Mouse (Mus musculus) embryonic facial prominence, embryonic 15.5 days (tissue): ENCODE data around the gene Nacc1. TPM values are rescaled to one million over a fixed set of nuclear protein-coding genes. Genes with fewer than 3 reads are reported as not detected.
A peak's percentile ranks its signal among the peaks of the same experiment; 100 is the strongest.

Experiments used
- ATAC-seq: fragments of 200-750 bp; cut with Nextera tagmentation; 2 replicates; pipeline ENCODE4 v1.8.0; 2017; ENCODE audit warnings: low read depth, moderate TSS enrichment; ENCODE audit not compliant: insufficient number of reproducible peaks, low FRiP score, low TSS enrichment
- H3K27ac ChIP-seq: fragments of 300-500 bp; sonication (generic); replicated peaks from 2 replicates; pipeline ENCODE4 v1.5.1; 2015; ENCODE audit warnings: mild to moderate bottlenecking, inconsistent platforms
- H3K27me3 ChIP-seq: fragments of 300-500 bp; sonication (generic); 2 replicates; pipeline ENCODE4 v1.6.1; 2015; ENCODE audit warnings: inconsistent platforms
- H3K36me3 ChIP-seq: fragments of 300-500 bp; sonication (generic); 2 replicates; pipeline ENCODE4 v1.6.1; 2015; ENCODE audit warnings: mild to moderate bottlenecking, inconsistent platforms
- H3K4me1 ChIP-seq: fragments of 300-500 bp; sonication (generic); 2 replicates; pipeline ENCODE4 v1.6.1; 2015; ENCODE audit warnings: inconsistent platforms
- H3K4me2 ChIP-seq: fragments of 300-500 bp; sonication (generic); replicated peaks from 2 replicates; pipeline ENCODE4 v1.6.1; 2015; ENCODE audit warnings: mild to moderate bottlenecking, inconsistent platforms
- H3K4me3 ChIP-seq: fragments of 300-500 bp; sonication (generic); replicated peaks from 2 replicates; pipeline ENCODE4 v1.5.1; 2015; ENCODE audit warnings: mild to moderate bottlenecking, inconsistent platforms
- H3K9ac ChIP-seq: fragments of 300-500 bp; sonication (generic); 2 replicates; pipeline ENCODE4 v1.6.1; 2015; ENCODE audit warnings: inconsistent platforms
- H3K9me3 ChIP-seq: fragments of 300-500 bp; sonication (generic); replicated peaks from 2 replicates; pipeline ENCODE4 v1.6.1; 2016; ENCODE audit warnings: inconsistent platforms
- WGBS: fragments of 180-500 bp; shearing (Covaris S2); methylation state at CpG from one replicate; pipeline ENCODE4 v1.1.7; 2015; 5-methylcytosine and 5-hydroxymethylcytosine counted together
- polyA plus RNA-seq: library from polyadenylated mRNA; unstranded; fragments of >200 nt; fragmentation: Nextera tagmentation; extraction: Ambion mirVana; gene quantifications from 2 replicates; pipeline ENCODE4 v1.2.1, GENCODE M21; 2015

Nacc1 gene
- polyA plus RNA-seq, 1 experiment from 2014 or later, result 16.7 TPM

DNA sequence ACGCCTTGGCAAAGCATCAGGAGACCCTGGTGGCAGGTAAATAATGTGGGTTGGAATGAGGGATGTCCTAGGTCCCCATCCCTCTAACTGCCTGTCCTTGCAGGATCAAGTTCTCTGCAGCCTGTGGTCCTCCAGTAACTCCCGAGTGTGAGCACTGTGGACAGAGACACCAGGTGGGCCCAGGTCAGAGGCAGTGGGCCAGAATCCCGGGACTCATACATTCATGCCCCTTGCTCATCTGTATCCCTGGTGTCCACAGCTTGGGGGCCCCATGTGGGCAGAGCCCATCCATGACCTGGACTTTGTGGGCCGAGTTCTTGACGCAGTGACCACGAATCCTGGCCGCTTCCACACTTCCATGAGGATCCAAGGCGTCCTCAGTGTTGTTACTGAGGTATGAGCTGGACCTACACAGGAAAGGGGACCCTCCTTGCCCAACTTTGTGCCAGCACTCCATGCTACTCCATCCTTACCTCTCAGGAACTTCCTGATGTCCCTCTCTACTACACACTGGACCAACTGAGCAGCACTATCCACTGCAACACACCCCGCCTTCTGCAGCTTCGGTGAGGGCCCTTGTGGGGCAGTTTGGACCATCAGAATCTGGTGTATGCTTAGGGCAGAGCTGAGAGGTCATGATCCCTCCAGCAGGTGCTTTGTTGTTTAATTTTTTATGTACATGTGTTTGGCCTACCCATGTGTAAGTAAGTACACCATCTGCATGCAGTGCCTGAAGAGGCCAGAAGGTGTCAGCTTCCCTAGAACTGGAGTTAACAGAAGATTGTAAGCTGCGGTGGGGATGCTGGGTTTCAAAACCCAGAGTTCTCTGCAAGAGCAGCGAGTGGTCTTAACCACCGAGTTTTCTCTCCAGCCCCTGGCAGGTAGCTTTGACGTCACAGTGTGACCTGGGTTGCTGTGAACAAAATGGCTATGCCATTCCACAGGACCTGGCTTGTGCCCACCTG, 9.8 kb upstream of the Nacc1 start:
- Histone ChIP-seq H3K27me3 (peaks cover 7% of the 10 kb centered on the region), H3K27ac (no peak overlapping the region), H3K4me1 (peaks cover 23% of the 10 kb centered on the region), H3K36me3 (peaks cover 63% of the 10 kb centered on the region), H3K4me2 (no peak overlapping the region), H3K4me3 (no peak overlapping the region), H3K9me3 (no peaks in the 10 kb centered on the region), H3K9ac (no peak overlapping the region)
- WGBS, result 84% methylated on average over 14 of the region's 14 CpGs
- ATAC-seq, result no peak

DNA sequence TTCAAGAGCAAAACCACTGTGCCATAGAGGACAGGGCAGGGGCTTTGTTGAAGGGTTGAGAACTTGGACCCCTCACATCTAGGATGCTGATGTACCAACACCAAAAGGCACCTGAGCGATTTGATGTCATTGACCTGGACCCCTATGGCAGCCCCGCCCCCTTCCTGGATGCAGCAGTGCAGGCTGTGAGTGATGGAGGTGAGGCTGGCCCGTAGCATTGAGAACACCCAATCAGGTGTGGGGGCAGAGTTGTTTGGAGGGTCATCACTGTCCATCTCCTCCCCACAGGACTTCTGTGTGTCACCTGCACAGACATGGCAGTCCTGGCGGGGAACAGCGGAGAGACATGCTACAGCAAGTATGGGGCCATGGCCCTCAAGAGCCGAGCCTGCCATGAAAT, 7.5 kb upstream of the Nacc1 start:
- no peak overlapping the region for H3K4me2 ChIP-seq
- peaks cover 20% of the 10 kb centered on the region for H3K4me1 ChIP-seq
- H3K9ac ChIP-seq, result no peak overlapping the region
- H3K4me3 ChIP-seq, result no peak overlapping the region
- H3K36me3 ChIP-seq, result peaks cover 78% of the 10 kb centered on the region
- H3K9me3 ChIP-seq, result no peaks in the 10 kb centered on the region
- H3K27me3 ChIP-seq, result no peaks in the 10 kb centered on the region
- 94% methylated on average over 6 of the region's 6 CpGs for WGBS
- no peak overlapping the region for H3K27ac ChIP-seq
- ATAC-seq, result no peak

DNA sequence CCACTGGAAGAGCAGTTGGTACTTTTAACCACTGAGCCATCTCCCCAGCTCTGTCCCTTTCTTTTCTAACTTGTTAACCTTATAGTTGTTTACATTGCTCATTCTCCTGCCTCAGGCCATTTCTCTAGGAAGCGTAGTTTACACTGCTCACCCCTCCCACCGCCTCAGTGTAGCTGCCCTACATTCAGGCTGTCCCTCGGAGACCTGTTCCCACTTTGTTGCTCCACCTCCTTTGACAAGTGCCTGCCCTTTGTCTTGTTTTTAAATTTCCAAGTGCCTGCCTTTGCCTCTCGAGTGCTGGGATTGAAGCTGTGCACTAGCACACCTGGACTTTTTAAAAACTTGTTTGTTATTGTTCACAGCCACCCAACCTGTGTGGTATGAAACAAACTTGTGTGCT, 5.7 kb upstream of the Nacc1 start:
- Histone ChIP-seq H3K27me3 (no peaks in the 10 kb centered on the region), H3K27ac (no peak overlapping the region), H3K36me3 (peaks cover 65% of the 10 kb centered on the region), H3K4me1 (peaks cover 23% of the 10 kb centered on the region), H3K4me2 (no peak overlapping the region), H3K9me3 (no peaks in the 10 kb centered on the region), H3K4me3 (no peak overlapping the region), H3K9ac (no peak overlapping the region)
- no peak for ATAC-seq
- 50% methylated on average over 4 of the region's 4 CpGs for WGBS

DNA sequence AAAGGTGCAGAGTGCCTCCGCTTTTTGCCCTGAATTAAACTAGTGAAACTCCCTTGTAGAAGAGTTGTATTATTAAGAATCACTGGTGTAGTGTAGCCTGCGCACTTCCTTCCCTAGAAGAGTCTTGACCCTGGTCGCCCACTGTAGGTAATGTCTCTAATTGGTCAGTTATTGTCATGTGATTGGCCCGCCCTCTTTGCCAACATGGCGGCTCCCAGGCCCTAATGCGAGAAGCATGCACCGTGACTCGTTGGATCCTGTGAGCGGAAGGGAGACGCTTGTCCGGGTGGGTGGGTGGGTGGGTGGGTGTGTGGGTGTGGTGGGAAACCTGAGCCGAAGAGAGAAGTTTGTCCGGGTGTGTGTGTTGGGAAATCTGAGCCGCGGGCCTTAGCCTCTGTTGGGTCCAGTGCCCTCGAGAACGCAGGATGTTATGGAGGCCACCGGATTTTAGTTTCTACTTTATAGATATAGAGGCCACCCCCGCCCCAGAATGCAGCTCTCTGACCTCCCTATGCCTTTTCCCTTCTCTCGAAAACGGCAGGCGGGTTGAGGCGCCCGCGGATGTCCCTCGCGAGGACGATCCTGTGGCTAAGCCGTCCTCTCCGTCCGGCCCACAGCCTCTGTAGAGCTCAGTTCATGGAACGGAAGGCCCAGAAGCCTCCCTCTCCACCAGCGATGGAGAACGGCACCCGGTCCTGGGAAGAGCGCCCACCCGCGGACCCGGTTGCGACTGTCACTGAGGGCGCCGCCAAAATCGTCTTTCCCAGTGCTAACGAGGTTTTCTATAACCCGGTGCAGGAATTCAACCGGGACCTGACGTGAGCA, 1.6 kb upstream of the Nacc1 start:
- peak overlapping the region; percentile 87 for H3K4me3 ChIP-seq
- H3K4me2 ChIP-seq, result peak overlapping the region; percentile 93
- H3K4me1 ChIP-seq, result peaks cover 49% of the 10 kb centered on the region
- H3K9ac ChIP-seq, result peak overlapping the region; percentile 58
- ATAC-seq, result peak; percentile 89
- H3K27ac ChIP-seq, result peak overlapping the region; percentile 80
- under 1% methylated on average over 47 of the region's 47 CpGs for WGBS
- H3K36me3 ChIP-seq, result peaks cover 30% of the 10 kb centered on the region
- no peaks in the 10 kb centered on the region for H3K9me3 ChIP-seq
- no peaks in the 10 kb centered on the region for H3K27me3 ChIP-seq

DNA sequence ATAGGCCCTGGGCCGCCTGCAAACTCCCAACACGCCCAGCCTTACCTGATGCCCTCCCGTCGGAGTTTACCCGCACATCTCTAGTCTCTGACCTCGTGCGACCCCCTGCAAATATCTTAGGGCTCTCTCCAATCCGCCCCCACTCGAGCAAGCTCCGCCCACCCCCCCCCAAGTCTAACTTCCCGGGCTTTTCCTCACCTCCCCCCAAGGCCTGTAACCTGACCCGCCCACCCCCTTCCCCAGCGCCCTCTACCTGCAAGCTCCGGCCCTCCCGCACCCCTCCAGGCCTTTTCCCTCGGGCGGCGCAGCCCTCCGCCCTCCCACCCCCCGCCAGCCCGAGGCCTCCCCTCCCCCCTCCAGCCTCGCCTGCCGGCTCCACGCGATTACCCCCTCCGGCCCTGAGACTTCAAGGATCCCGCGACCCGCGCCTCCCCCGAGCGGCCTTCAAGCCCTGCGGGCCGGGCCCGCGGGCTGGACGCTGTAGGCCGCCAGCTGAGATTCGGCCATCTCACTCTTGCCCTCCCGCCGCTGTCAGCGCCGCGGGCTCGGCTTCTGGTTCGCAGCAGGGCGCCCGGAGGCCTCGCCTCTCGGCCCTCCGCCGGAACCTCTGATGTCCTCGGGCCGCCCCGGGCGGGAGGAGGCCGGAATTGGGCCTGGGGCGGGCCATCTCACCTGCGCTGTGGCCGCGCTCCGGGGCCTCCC, 508 bp downstream of the Nacc1 start:
- WGBS, result 1% methylated on average over 53 of the region's 62 CpGs

DNA sequence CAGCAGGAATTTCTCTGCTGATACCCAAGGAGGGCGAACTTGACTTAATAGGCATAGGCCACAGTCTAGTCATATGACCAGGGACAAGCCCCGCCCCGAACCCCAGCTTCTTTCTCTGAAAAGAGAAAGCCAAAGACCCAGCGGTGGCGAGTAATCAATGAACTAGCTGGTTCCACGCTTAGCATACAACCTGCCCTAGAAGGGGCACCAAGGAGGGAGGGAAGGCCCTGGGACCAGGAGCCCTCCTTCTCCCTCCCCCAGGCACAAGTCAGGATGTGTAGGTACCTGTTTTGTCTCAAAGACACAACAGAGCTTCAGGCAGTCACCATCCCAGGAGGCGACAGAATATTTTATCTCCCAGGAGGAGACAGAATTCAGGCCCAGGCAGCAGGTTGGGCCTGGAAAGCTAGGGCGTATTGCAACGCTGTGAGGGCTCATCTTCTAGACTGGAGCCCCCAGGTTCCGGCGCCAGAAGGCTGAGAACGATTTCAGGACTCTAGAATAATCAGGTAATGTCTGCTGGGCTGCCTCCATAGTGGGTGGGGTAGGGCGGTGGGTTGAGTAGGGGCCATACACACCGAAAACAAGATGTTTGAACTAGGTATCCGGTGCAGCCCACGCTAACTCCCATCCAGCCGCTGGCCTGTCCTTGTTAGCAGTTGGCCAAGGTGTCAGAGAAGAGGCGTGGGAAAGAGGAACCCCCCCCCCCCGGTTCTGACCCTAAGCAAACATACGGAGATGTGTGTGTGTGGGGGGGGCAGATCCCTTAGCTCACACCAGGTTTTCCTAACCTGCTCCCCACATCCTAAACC, 1.3 kb downstream of the Nacc1 start, which contains the start of gene Trmt1:
TSS of gene Trmt1 (plus strand) at position 117 of the 812 bp plus-strand sequence.
- Histone ChIP-seq H3K36me3 (peaks cover 20% of the 10 kb centered on the region; the same call in 1 of the 2 replicates), H3K27ac (peak within 1 kb of the TSS; percentile 93), H3K9ac (peak within 1 kb of the TSS; percentile 97), H3K4me1 (peaks cover 59% of the 10 kb centered on the region), H3K27me3 (no peaks in the 10 kb centered on the region), H3K9me3 (no peaks in the 10 kb centered on the region), H3K4me3 (peak within 1 kb of the TSS; percentile 99), H3K4me2 (peak within 1 kb of the TSS; percentile 80)
- ATAC-seq, result peak; percentile 11; the same call in 1 of the 2 replicates
- 10% methylated on average over 20 of the region's 20 CpGs for WGBS

More for the DNA sequence above, 508 bp downstream of the Nacc1 start:
- Histone ChIP-seq H3K9me3 (no peaks in the 10 kb centered on the region), H3K4me2 (peak overlapping the region; percentile 80), H3K4me3 (peak overlapping the region; percentile 99), H3K4me1 (peaks cover 57% of the 10 kb centered on the region), H3K36me3 (peaks cover 23% of the 10 kb centered on the region), H3K27ac (peak overlapping the region; percentile 93), H3K27me3 (no peaks in the 10 kb centered on the region), H3K9ac (peak overlapping the region; percentile 97)
- peak; percentile 32 for ATAC-seq

DNA sequence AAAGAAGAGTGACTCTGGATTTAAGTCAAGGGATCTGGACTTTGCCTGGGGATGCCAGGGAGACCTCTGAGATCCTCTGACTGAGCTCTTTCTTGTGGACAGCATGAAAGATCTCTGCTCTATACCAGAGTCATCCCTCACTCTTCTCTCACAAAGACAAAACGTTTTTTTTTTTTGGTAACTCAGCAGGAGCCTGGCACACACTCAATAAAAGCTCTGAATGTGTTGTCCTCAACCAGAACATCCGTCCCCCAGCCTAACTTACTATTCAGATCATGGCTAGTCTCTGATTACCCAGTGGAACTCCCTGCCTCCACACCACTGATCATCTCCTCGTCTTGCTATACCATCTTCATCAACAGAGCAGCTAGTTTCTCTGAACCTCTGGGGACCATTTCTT, 3.1 kb downstream of the Nacc1 start:
- H3K27me3 ChIP-seq, result no peaks in the 10 kb centered on the region
- no peak overlapping the region for H3K4me3 ChIP-seq
- no peak overlapping the region for H3K9ac ChIP-seq
- no peak overlapping the region for H3K27ac ChIP-seq
- H3K9me3 ChIP-seq, result no peaks in the 10 kb centered on the region
- H3K4me2 ChIP-seq, result no peak overlapping the region
- ATAC-seq, result no peak
- H3K4me1 ChIP-seq, result peaks cover 53% of the 10 kb centered on the region
- 55% methylated on average over 3 of the region's 3 CpGs for WGBS
- H3K36me3 ChIP-seq, result peaks cover 20% of the 10 kb centered on the region

DNA sequence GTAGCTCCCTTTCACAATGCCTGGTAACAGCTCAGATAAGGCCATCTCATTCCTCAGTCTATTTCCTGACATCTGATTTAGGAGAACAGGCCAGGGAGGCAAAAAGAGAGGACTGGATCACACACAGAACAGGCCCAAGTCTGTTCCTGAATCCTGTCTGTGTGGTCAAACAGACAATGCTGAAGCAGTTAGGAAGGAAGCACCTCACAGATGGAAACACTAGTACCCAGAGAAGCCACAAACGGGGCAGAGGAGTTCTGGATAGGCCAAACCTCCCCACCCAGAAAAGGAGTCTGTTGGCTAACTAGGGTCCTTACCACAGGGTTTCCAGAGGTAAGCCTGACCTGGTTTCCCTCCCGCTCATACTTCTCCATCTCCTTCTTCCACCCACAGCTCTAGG, 5.4 kb downstream of the Nacc1 start:
- no peak overlapping the region for H3K9ac ChIP-seq
- ATAC-seq, result no peak
- H3K4me2 ChIP-seq, result no peak overlapping the region
- WGBS, result 77% methylated on average over 2 of the region's 2 CpGs
- H3K36me3 ChIP-seq, result peaks cover 23% of the 10 kb centered on the region
- no peaks in the 10 kb centered on the region for H3K27me3 ChIP-seq
- H3K4me3 ChIP-seq, result no peak overlapping the region
- no peaks in the 10 kb centered on the region for H3K9me3 ChIP-seq
- no peak overlapping the region for H3K27ac ChIP-seq
- peaks cover 42% of the 10 kb centered on the region for H3K4me1 ChIP-seq

DNA sequence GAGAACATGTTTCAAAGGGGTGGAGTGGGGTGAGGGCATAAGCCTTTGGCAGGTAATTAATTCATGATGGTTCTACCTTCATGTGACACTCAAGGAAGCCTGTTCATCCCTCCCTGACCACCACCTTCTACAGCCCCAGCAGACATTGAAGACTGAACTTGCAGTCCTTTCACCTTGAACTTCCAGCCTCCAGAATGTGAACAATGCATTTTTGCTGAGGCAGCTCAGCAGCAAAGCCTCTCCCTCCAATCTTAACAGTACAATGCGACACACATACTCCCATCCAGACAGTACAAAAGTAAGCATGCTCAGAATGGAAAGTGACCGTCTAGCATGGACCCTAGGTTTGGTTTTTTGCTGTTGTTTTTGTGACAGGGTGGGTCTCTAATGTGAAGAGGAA, 6.2 kb downstream of the Nacc1 start:
- no peak for ATAC-seq
- WGBS, result 95% methylated on average over 2 of the region's 2 CpGs
- no peak overlapping the region for H3K27ac ChIP-seq
- H3K4me2 ChIP-seq, result no peak overlapping the region
- no peaks in the 10 kb centered on the region for H3K27me3 ChIP-seq
- no peaks in the 10 kb centered on the region for H3K9me3 ChIP-seq
- no peak overlapping the region for H3K4me3 ChIP-seq
- peaks cover 39% of the 10 kb centered on the region for H3K4me1 ChIP-seq
- no peak overlapping the region for H3K9ac ChIP-seq
- H3K36me3 ChIP-seq, result peaks cover 28% of the 10 kb centered on the region

DNA sequence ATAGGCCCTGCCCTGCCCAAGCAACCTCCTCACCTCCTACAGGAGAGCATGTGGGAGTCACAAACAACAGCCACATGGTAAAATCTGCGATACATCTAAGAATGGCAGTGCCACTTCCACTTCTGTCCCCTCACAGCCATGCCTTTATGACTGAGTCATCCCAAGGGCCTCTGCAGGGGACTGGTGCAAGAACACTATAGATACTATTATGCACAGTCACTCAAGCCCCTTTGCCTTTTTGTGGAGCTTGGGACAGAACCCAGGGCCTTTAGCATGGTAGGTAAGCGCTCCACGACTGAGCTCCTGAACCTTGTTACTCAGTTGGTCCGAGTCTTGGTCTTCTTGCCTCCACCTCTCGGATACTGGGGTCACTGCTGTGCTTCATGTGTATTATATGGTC, 10.4 kb downstream of the Nacc1 start:
- H3K4me2 ChIP-seq, result no peak overlapping the region
- H3K4me3 ChIP-seq, result no peak overlapping the region
- peaks cover 58% of the 10 kb centered on the region for H3K36me3 ChIP-seq
- no peaks in the 10 kb centered on the region for H3K27me3 ChIP-seq
- H3K27ac ChIP-seq, result no peak overlapping the region
- H3K4me1 ChIP-seq, result peaks cover 16% of the 10 kb centered on the region
- ATAC-seq, result no peak
- no peak overlapping the region for H3K9ac ChIP-seq
- 95% methylated on average over 5 of the region's 5 CpGs for WGBS
- H3K9me3 ChIP-seq, result no peaks in the 10 kb centered on the region
